Mouse (Mus musculus): ENCODE data around the gene Tnfsf14.

- TF ChIP-seq EP300 (IDR thresholded peaks at IDR 0.05; ENCODE audit: low read depth) (no peak), CTCF (IDR thresholded peaks at IDR 0.05; ENCODE audit: low read depth) (no peak)
These were observed 41.0 kb downstream of the Tnfsf14 start for GRCm38 (mm10) chr17:57153006-57153405.

Measured in liver, postnatal 0 days (tissue).